Mouse (Mus musculus) hindbrain, postnatal 0 days (tissue): ENCODE measurements around the gene Stk10. TPM values are rescaled to one million over a fixed set of nuclear protein-coding genes. Genes with fewer than 3 reads are reported as not detected.

ENCODE experiments used
- ATAC-seq: fragments of 200-750 bp; cut with Nextera tagmentation; 2 replicates; pipeline ENCODE4 v1.8.0; 2017; ENCODE audit warnings: mild to moderate bottlenecking, moderate TSS enrichment, moderate library complexity
- DNase-seq: peaks from one replicate; pipeline ENCODE4 v3.0.0-alpha.2; 2015; ENCODE audit warnings: low spot score
- H3K27ac ChIP-seq: fragments of 300-500 bp; sonication (generic); 2 replicates; pipeline ENCODE4 v1.5.1; 2014; ENCODE audit warnings: mild to moderate bottlenecking
- H3K27me3 ChIP-seq: fragments of 300-500 bp; sonication (generic); 2 replicates; pipeline ENCODE4 v1.6.1; 2014; ENCODE audit warnings: low read length, mixed read lengths; ENCODE audit not compliant: insufficient read depth
- H3K36me3 ChIP-seq: fragments of 300-500 bp; sonication (generic); 2 replicates; pipeline ENCODE4 v1.6.1; 2014; ENCODE audit warnings: low read length, mixed read lengths; ENCODE audit not compliant: insufficient read depth
- H3K4me1 ChIP-seq: fragments of 300-500 bp; sonication (generic); 2 replicates; pipeline ENCODE4 v1.6.1; 2014; ENCODE audit warnings: antibody characterized with exemption, low read length, mixed read lengths; ENCODE audit not compliant: insufficient read depth
- H3K4me2 ChIP-seq: fragments of 300-500 bp; sonication (generic); 2 replicates; pipeline ENCODE4 v1.6.1; 2014; ENCODE audit warnings: low read depth, mild to moderate bottlenecking, low read length, moderate library complexity, mixed read lengths
- H3K4me3 ChIP-seq: fragments of 300-500 bp; sonication (generic); 2 replicates; pipeline ENCODE4 v1.5.1; 2014; ENCODE audit warnings: low read length
- H3K9ac ChIP-seq: fragments of 300-500 bp; sonication (generic); replicated peaks from 2 replicates; pipeline ENCODE4 v1.6.1; 2014; ENCODE audit warnings: mild to moderate bottlenecking, low read length, moderate library complexity, mixed read lengths
- H3K9me3 ChIP-seq: fragments of 300-500 bp; sonication (generic); 2 replicates; pipeline ENCODE4 v1.6.1; 2016; ENCODE audit warnings: low read length, mixed read lengths
- CTCF ChIP-seq: IDR thresholded peaks from 2 replicates; pipeline ENCODE4 v1.5.1; 2016; ENCODE audit warnings: antibody characterized with exemption, control low read depth, low read depth
- WGBS: fragments of 180-500 bp; shearing (Covaris S2); extraction: QIAGEN DNeasy Blood & Tissue Kit; methylation state at CpG from one replicate; pipeline ENCODE4 v1.1.7; 2014; 5-methylcytosine and 5-hydroxymethylcytosine counted together
- polyA plus RNA-seq: library from polyadenylated mRNA; unstranded; fragments of >200 nt; fragmentation: Nextera tagmentation; extraction: Ambion mirVana; gene quantifications from 2 replicates; pipeline ENCODE4 v1.2.1, GENCODE M21; 2015
- total RNA-seq: library from RNA; depleted of rRNA; stranded (reverse); fragments of >200 nt; gene quantifications from 2 replicates; pipeline ENCODE4 v1.2.3, GENCODE M21; 2014; rRNA removed

The Stk10 gene
- total and polyA plus RNA-seq, 2 experiments from 2014 or later, result 1.2 to 4.5 TPM

- Histone ChIP-seq H3K9me3 (no peaks in the 10 kb centered on the region), H3K27ac (no peak overlapping the region), H3K4me2 (no peak overlapping the region), H3K4me1 (peaks cover 4% of the 10 kb centered on the region; the same call in 1 of the 2 replicates), H3K9ac (no peak overlapping the region), H3K27me3 (no peaks in the 10 kb centered on the region), H3K4me3 (no peak overlapping the region), H3K36me3 (no peaks in the 10 kb centered on the region)
- 75% methylated on average over 1 of the region's 1 CpGs for WGBS
- DNase-seq (no peak), ATAC-seq (no peak)
- TF ChIP-seq CTCF, result no peak
Observed at GRCm38 (mm10) chr11:32651723-32652122, 118.6 kb downstream of the Stk10 start.

GRCm38 (mm10) chr11:32662082-32662656, 129.1 kb downstream of the Stk10 start:
- no peaks in the 10 kb centered on the region for H3K36me3 ChIP-seq
- TF ChIP-seq CTCF, result no peak
- H3K9me3 ChIP-seq, result no peaks in the 10 kb centered on the region
- no peak overlapping the region for H3K27ac ChIP-seq
- 91% methylated on average over 1 of the region's 1 CpGs for WGBS
- H3K4me3 ChIP-seq, result no peak overlapping the region
- no peak overlapping the region for H3K4me2 ChIP-seq
- no peak overlapping the region for H3K9ac ChIP-seq
- DNase-seq, result no peak
- no peak for ATAC-seq
- no peaks in the 10 kb centered on the region for H3K27me3 ChIP-seq
- peaks cover 4% of the 10 kb centered on the region; the same call in 1 of the 2 replicates for H3K4me1 ChIP-seq

DNA sequence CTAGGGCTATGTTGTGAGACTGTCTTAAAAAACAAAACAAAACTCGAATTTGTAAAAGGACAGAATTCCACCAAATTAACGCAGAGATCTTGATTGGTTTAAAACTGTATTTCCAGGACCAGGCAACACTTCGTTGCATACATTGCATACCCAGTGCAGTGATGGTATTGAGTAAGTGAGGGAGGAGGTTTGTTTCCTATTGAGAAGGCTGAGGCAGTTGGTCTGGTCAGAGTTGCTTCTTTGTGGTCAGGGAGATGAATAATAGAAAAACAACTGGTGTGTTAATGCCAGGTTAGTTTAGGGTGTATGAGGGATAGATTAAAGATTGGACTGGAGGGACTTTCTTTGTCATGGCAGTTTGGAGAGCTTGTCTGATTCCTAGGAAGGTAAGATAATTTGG, 132.5 kb downstream of the Stk10 start:
- ATAC-seq (no peak), DNase-seq (no peak)
- Histone ChIP-seq H3K4me3 (no peak overlapping the region), H3K27ac (no peak overlapping the region), H3K4me2 (no peak overlapping the region), H3K4me1 (no peaks in the 10 kb centered on the region), H3K36me3 (no peaks in the 10 kb centered on the region), H3K9ac (no peak overlapping the region), H3K9me3 (no peaks in the 10 kb centered on the region), H3K27me3 (no peaks in the 10 kb centered on the region)
- WGBS, result 90% methylated on average over 3 of the region's 3 CpGs
- no peak for TF ChIP-seq CTCF

DNA sequence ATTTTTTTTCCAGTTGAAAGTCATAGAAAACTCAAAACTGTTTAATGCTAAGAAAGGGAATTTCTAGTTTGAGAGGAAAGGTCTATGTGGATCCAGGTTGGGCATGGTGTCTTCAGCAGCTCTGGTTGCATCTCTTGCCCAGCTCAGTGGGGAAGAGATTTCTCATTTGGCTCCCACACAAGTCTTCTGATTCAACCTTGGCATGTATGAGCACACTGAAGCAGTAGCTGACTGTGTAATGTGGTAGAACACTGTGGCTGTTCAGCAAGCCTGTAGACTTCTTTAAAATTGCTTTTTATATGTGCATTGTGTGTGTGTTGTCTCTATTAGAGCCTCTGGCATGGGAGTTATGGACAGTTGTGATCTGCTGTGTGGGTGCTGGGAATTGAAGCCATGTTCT, 133.9 kb downstream of the Stk10 start:
- H3K4me3 ChIP-seq, result no peak overlapping the region
- no peak overlapping the region for H3K9ac ChIP-seq
- ATAC-seq, result no peak
- no peak overlapping the region for H3K27ac ChIP-seq
- H3K9me3 ChIP-seq, result no peaks in the 10 kb centered on the region
- no peak for TF ChIP-seq CTCF
- H3K4me2 ChIP-seq, result no peak overlapping the region
- no peaks in the 10 kb centered on the region for H3K27me3 ChIP-seq
- no peaks in the 10 kb centered on the region for H3K36me3 ChIP-seq
- no peaks in the 10 kb centered on the region for H3K4me1 ChIP-seq
- no peak for DNase-seq

- TF ChIP-seq CTCF, result no peak
- H3K9ac ChIP-seq, result no peak overlapping the region
- no peaks in the 10 kb centered on the region for H3K27me3 ChIP-seq
- ATAC-seq, result no peak
- H3K4me1 ChIP-seq, result no peaks in the 10 kb centered on the region
- H3K9me3 ChIP-seq, result no peaks in the 10 kb centered on the region
- H3K36me3 ChIP-seq, result no peaks in the 10 kb centered on the region
- 92% methylated on average over 4 of the region's 4 CpGs for WGBS
- H3K4me3 ChIP-seq, result no peak overlapping the region
- H3K4me2 ChIP-seq, result no peak overlapping the region
- DNase-seq, result no peak
- no peak overlapping the region for H3K27ac ChIP-seq
Observed at GRCm38 (mm10) chr11:32671480-32671879, 138.4 kb downstream of the Stk10 start.

Other genes starting within 250 kb of the Stk10 start
- gene Hba-a1, start 249.8 kb upstream of the Stk10 start, total RNA-seq, result 541 and 992 TPM in 2 replicates
- 535 and 659 TPM in 2 replicates for gene Hba-a1, start 249.8 kb upstream of the Stk10 start, polyA plus RNA-seq
- gene Hbq1b, start 246.3 kb upstream of the Stk10 start, total RNA-seq, result 1.0 TPM in 1 of 2 replicates, not detected in the other
- 1.1 and 1.4 TPM in 2 replicates for gene Hbq1b, start 246.3 kb upstream of the Stk10 start, polyA plus RNA-seq
- 1,752 and 2,010 TPM in 2 replicates for gene Hba-a2, start 236.8 kb upstream of the Stk10 start, total RNA-seq
- gene Hba-a2, start 236.8 kb upstream of the Stk10 start, polyA plus RNA-seq, result 1,345 and 1,601 TPM in 2 replicates
- 5.6 TPM in 1 of 2 replicates, not detected in the other for gene Hbq1a, start 233.2 kb upstream of the Stk10 start, total RNA-seq
- 2.0 and 2.2 TPM in 2 replicates for gene Hbq1a, start 233.2 kb upstream of the Stk10 start, polyA plus RNA-seq
- gene Sh3pxd2b, start 185.5 kb upstream of the Stk10 start, total RNA-seq, result 32.2 and 37.4 TPM in 2 replicates
- 6.7 and 7.4 TPM in 2 replicates for gene Sh3pxd2b, start 185.5 kb upstream of the Stk10 start, polyA plus RNA-seq
- gene Ubtd2, start 77.9 kb upstream of the Stk10 start, total RNA-seq, result 47.4 and 53.8 TPM in 2 replicates
- gene Ubtd2, start 77.9 kb upstream of the Stk10 start, polyA plus RNA-seq, result 30.6 TPM in 2 replicates
- not detected in 2 replicates for gene Efcab9, start 1.2 kb upstream of the Stk10 start, total RNA-seq
- gene Efcab9, start 1.2 kb upstream of the Stk10 start, polyA plus RNA-seq, result 0.38 TPM in 1 of 2 replicates, not detected in the other
- 149 and 343 TPM in 2 replicates for gene Fbxw11, start 109.4 kb downstream of the Stk10 start, total RNA-seq
- 93.6 and 95.4 TPM in 2 replicates for gene Fbxw11, start 109.4 kb downstream of the Stk10 start, polyA plus RNA-seq